Mouse (Mus musculus) stomach, postnatal 0 days (tissue): ENCODE results near the gene Clptm1.

ENCODE experiments used
- CTCF ChIP-seq: IDR thresholded peaks from 2 replicates; pipeline ENCODE4 v1.5.1; 2016; ENCODE audit warnings: antibody characterized with exemption, low read depth, mild to moderate bottlenecking, moderate library complexity
- EP300 ChIP-seq: optimal IDR thresholded peaks from 2 replicates; pipeline ENCODE3; 2016; ENCODE audit warnings: antibody characterized with exemption

- TF ChIP-seq CTCF (no peak), EP300 (no peak)
Measured at GRCm38 (mm10) chr7:19700299-19701068, 35.7 kb upstream of the Clptm1 start.
